In genomic region chr19:45056364-45056763, GRCm38 (mm10) we compare ENCODE assay signal across 8 mouse cellular contexts. TPM values are rescaled to one million over a fixed set of nuclear protein-coding genes. Genes with fewer than 3 reads are reported as not detected.
A peak's percentile ranks its signal among the peaks of the same experiment; 100 is the strongest.
DNase-seq lines count a peak whose midpoint lies in the region; ATAC-seq and TF ChIP-seq lines count a peak whose summit lies in the region.

No protein-coding gene starts in this region.

- H3K9ac ChIP-seq in forebrain, postnatal 0 days, result no peak overlapping the region
- H3K9ac ChIP-seq in forebrain, embryonic 11.5 days (ENCODE audit: low read length), result no peak overlapping the region

- peak; percentile 71 for DNase-seq in forebrain, postnatal 0 days
- DNase-seq in forebrain, embryonic 11.5 days (ENCODE audit: low spot score), result no peak
- DNase-seq in CD4-positive helper T cell, adult 2 months (ENCODE audit: low read depth, low spot score), result peak; percentile 56
- peak; percentile 69 for DNase-seq in induced T-regulatory cell, adult 2 months (ENCODE audit: low read depth)
- no peak for DNase-seq in urinary bladder, postnatal 14 days (ENCODE audit: low spot score)
- DNase-seq in gastrocnemius, postnatal 10 days, result no peak

- H3K36me3 ChIP-seq in forebrain, postnatal 0 days (ENCODE audit: insufficient read depth), result peaks cover 41% of the 10 kb centered on the region
- H3K36me3 ChIP-seq in forebrain, embryonic 11.5 days (ENCODE audit: control insufficient read depth, insufficient read depth, low read length), result no peaks in the 10 kb centered on the region

- TF ChIP-seq POLR2A in bone marrow, adult 2 months (IDR thresholded peaks at IDR 0.05; ENCODE audit: borderline replicate concordance, control insufficient read depth, low read depth, low read length), result no peak

- H3K4me1 ChIP-seq in forebrain, postnatal 0 days (ENCODE audit: insufficient read depth), result peaks cover 13% of the 10 kb centered on the region
- H3K4me1 ChIP-seq in forebrain, embryonic 11.5 days (replicated peaks; ENCODE audit: control insufficient read depth, insufficient read depth, low read length), result peaks cover 7% of the 10 kb centered on the region; the same call in 1 of the 2 replicates
- peaks cover 1% of the 10 kb centered on the region; the same call in 1 of the 2 replicates for H3K4me1 ChIP-seq in bone marrow, adult 2 months (ENCODE audit: control insufficient read depth, insufficient read depth, low read length)

- H3K4me3 ChIP-seq in forebrain, postnatal 0 days (ENCODE audit: low read depth, low read length), result no peak overlapping the region
- no peak overlapping the region for H3K4me3 ChIP-seq in forebrain, embryonic 11.5 days (ENCODE audit: low read depth, low read length)
- H3K4me3 ChIP-seq in bone marrow, adult 2 months (replicated peaks; ENCODE audit: control insufficient read depth, low read depth, low read length), result no peak overlapping the region

- no peaks in the 10 kb centered on the region for H3K9me3 ChIP-seq in forebrain, postnatal 0 days (ENCODE audit: low read length)
- no peaks in the 10 kb centered on the region for H3K9me3 ChIP-seq in forebrain, embryonic 11.5 days (ENCODE audit: control insufficient read depth, low read length)

- H3K27ac ChIP-seq in forebrain, postnatal 0 days (ENCODE audit: low read depth, low read length), result 0 out of 2 replicates have a peak overlapping the region, but pooled peaks have one; percentile 9
- H3K27ac ChIP-seq in forebrain, embryonic 11.5 days (ENCODE audit: low read depth, low read length), result no peak overlapping the region
- H3K27ac ChIP-seq in bone marrow, adult 2 months (ENCODE audit: control insufficient read depth, insufficient read depth, low read depth, low read length, poor library complexity), result no peak overlapping the region

- H3K27me3 ChIP-seq in forebrain, postnatal 0 days (ENCODE audit: insufficient read depth, low read length), result no peaks in the 10 kb centered on the region
- no peaks in the 10 kb centered on the region for H3K27me3 ChIP-seq in forebrain, embryonic 11.5 days (ENCODE audit: control insufficient read depth, insufficient read depth, low read length)

- TF ChIP-seq CTCF in forebrain, postnatal 0 days (IDR thresholded peaks at IDR 0.05; ENCODE audit: low read depth), result peak; percentile 71
- TF ChIP-seq CTCF in bone marrow, adult 2 months (IDR thresholded peaks at IDR 0.05; ENCODE audit: control insufficient read depth, insufficient read depth, low read length), result peak; percentile 52; the same call in 1 of the 2 replicates

- ATAC-seq in forebrain, postnatal 0 days, result no peak
- no peak for ATAC-seq in forebrain, embryonic 11.5 days (replicated peaks; ENCODE audit: low FRiP score)
- ATAC-seq in megakaryocyte-erythroid progenitor cell, adult 5-6 weeks (replicated peaks; ENCODE audit: low FRiP score, low TSS enrichment, poor library complexity, severe bottlenecking), result peak; percentile 49; the same call in 1 of the 2 replicates

- no peak overlapping the region for H3K4me2 ChIP-seq in forebrain, postnatal 0 days (ENCODE audit: low read depth)
- H3K4me2 ChIP-seq in forebrain, embryonic 11.5 days (ENCODE audit: low read depth, low read length, severe bottlenecking), result no peak overlapping the region

- WGBS in forebrain, postnatal 0 days, result 37% methylated on average over 4 of the region's 4 CpGs
- WGBS in forebrain, embryonic 11.5 days, result 53% methylated on average over 4 of the region's 4 CpGs
- WGBS in bone marrow, adult 2 months, result 28% methylated on average over 4 of the region's 4 CpGs

RNA-seq across cellular contexts. Expression of gene Sfxn3, which starts 9.1 kb away (rescaled TPM):
- 50.7 and 53.1 TPM in 2 replicates for total RNA-seq in forebrain, postnatal 0 days (2014; rRNA removed)
- 93.3 and 106 TPM in 2 replicates for polyA plus RNA-seq in forebrain, postnatal 0 days (2015; fragmentation: Nextera tagmentation; extraction: Ambion mirVana)
- 15.4 and 18.7 TPM in 2 replicates for polyA plus RNA-seq in forebrain, embryonic 11.5 days (2014; fragmentation: Nextera tagmentation; extraction: Ambion mirVana)
- polyA plus RNA-seq in bone marrow, adult 2 months (2011; ENCODE audit: insufficient read depth, insufficient read length, low replicate concordance, missing spikeins), result 8.1 and 13.5 TPM in 2 replicates
- 10.6 and 23.4 TPM in 2 replicates for total RNA-seq in megakaryocyte-erythroid progenitor cell, adult 5-6 weeks (2014; fragmentation: Nextera tagmentation)
- total RNA-seq in megakaryocyte-erythroid progenitor cell, adult 5-6 weeks (2017), result 5.8 and 6.4 TPM in 2 replicates
- total RNA-seq in gastrocnemius, postnatal 10 days (2021), result 10 to 100 TPM; 24.1 to 24.2 TPM

RNA-seq across cellular contexts. Expression of gene Pdzd7, which starts 10.8 kb away (rescaled TPM):
- total RNA-seq in forebrain, postnatal 0 days (2014; rRNA removed), result 5.2 and 6.4 TPM in 2 replicates
- 1.6 and 1.9 TPM in 2 replicates for polyA plus RNA-seq in forebrain, postnatal 0 days (2015; fragmentation: Nextera tagmentation; extraction: Ambion mirVana)
- polyA plus RNA-seq in forebrain, embryonic 11.5 days (2014; fragmentation: Nextera tagmentation; extraction: Ambion mirVana), result 0.61 and 0.63 TPM in 2 replicates
- polyA plus RNA-seq in bone marrow, adult 2 months (2011; ENCODE audit: insufficient read depth, insufficient read length, low replicate concordance, missing spikeins), result not detected in 2 replicates
- total RNA-seq in megakaryocyte-erythroid progenitor cell, adult 5-6 weeks (2014; fragmentation: Nextera tagmentation), result not detected in 2 replicates
- total RNA-seq in megakaryocyte-erythroid progenitor cell, adult 5-6 weeks (2017), result not detected in 2 replicates
- total RNA-seq in gastrocnemius, postnatal 10 days (2021), result 10 to 100 TPM; 12.4 to 19.5 TPM

RNA-seq across cellular contexts. Expression of gene Kazald1, which starts 18.7 kb away (rescaled TPM):
- 1.8 and 6.1 TPM in 2 replicates for total RNA-seq in forebrain, postnatal 0 days (2014; rRNA removed)
- polyA plus RNA-seq in forebrain, postnatal 0 days (2015; fragmentation: Nextera tagmentation; extraction: Ambion mirVana), result 1.4 and 1.7 TPM in 2 replicates
- 0.20 and 0.31 TPM in 2 replicates for polyA plus RNA-seq in forebrain, embryonic 11.5 days (2014; fragmentation: Nextera tagmentation; extraction: Ambion mirVana)
- 1.4 and 2.2 TPM in 2 replicates for polyA plus RNA-seq in bone marrow, adult 2 months (2011; ENCODE audit: insufficient read depth, insufficient read length, low replicate concordance, missing spikeins)
- total RNA-seq in megakaryocyte-erythroid progenitor cell, adult 5-6 weeks (2014; fragmentation: Nextera tagmentation), result 1.2 TPM in 1 of 2 replicates, not detected in the other
- 0.80 and 1.7 TPM in 2 replicates for total RNA-seq in megakaryocyte-erythroid progenitor cell, adult 5-6 weeks (2017)
- total RNA-seq in gastrocnemius, postnatal 10 days (2021), result 10 to 100 TPM; 11.4 to 19.2 TPM

RNA-seq across cellular contexts. Expression of gene Lzts2, which starts 42.1 kb away (rescaled TPM):
- 26.6 and 29.3 TPM in 2 replicates for total RNA-seq in forebrain, postnatal 0 days (2014; rRNA removed)
- 14.6 and 15.0 TPM in 2 replicates for polyA plus RNA-seq in forebrain, postnatal 0 days (2015; fragmentation: Nextera tagmentation; extraction: Ambion mirVana)
- 52.7 and 56.9 TPM in 2 replicates for polyA plus RNA-seq in forebrain, embryonic 11.5 days (2014; fragmentation: Nextera tagmentation; extraction: Ambion mirVana)
- 3.1 and 11.2 TPM in 2 replicates for polyA plus RNA-seq in bone marrow, adult 2 months (2011; ENCODE audit: insufficient read depth, insufficient read length, low replicate concordance, missing spikeins)
- 9.0 and 10.2 TPM in 2 replicates for total RNA-seq in megakaryocyte-erythroid progenitor cell, adult 5-6 weeks (2014; fragmentation: Nextera tagmentation)
- 7.8 and 7.9 TPM in 2 replicates for total RNA-seq in megakaryocyte-erythroid progenitor cell, adult 5-6 weeks (2017)
- 10 to 100 TPM; 35.4 to 43.4 TPM for total RNA-seq in gastrocnemius, postnatal 10 days (2021)

RNA-seq across cellular contexts. Expression of gene Mrpl43, which starts 50.1 kb away (rescaled TPM):
- total RNA-seq in forebrain, postnatal 0 days (2014; rRNA removed), result 60.6 and 62.2 TPM in 2 replicates
- 85.7 and 99.2 TPM in 2 replicates for polyA plus RNA-seq in forebrain, postnatal 0 days (2015; fragmentation: Nextera tagmentation; extraction: Ambion mirVana)
- polyA plus RNA-seq in forebrain, embryonic 11.5 days (2014; fragmentation: Nextera tagmentation; extraction: Ambion mirVana), result 71.4 and 78.1 TPM in 2 replicates
- polyA plus RNA-seq in bone marrow, adult 2 months (2011; ENCODE audit: insufficient read depth, insufficient read length, low replicate concordance, missing spikeins), result 18.7 and 23.9 TPM in 2 replicates
- total RNA-seq in megakaryocyte-erythroid progenitor cell, adult 5-6 weeks (2014; fragmentation: Nextera tagmentation), result 32.2 and 48.4 TPM in 2 replicates
- 26.3 and 29.0 TPM in 2 replicates for total RNA-seq in megakaryocyte-erythroid progenitor cell, adult 5-6 weeks (2017)
- total RNA-seq in gastrocnemius, postnatal 10 days (2021), result 10 to 100 TPM; 32.4 to 33.7 TPM

Comparison
In these comparisons a context has a peak if more than half of its experiments do, and no peak if none do; other contexts are left out.
1. DNase-seq: peak in forebrain, postnatal 0 days (single experiment), CD4-positive helper T cell, adult 2 months (single experiment) and induced T-regulatory cell, adult 2 months (single experiment); none in forebrain, embryonic 11.5 days (single experiment), urinary bladder, postnatal 14 days (single experiment) and gastrocnemius, postnatal 10 days (single experiment).